Mouse (Mus musculus): ENCODE measurements at regions not wholly inside any gene's neighbourhood (a gene's known extent, or its start where the extent isn't known, plus 50 kb on each side); places are given as distances from the start of the nearest gene placed in this dataset.

- DNase-seq (ENCODE audit: low spot score): no peak
- WGBS: 32% methylated on average over 9 of the region's 9 CpGs
- H3K27me3 ChIP-seq (ENCODE audit: low read depth, poor library complexity, severe bottlenecking): no peaks in the 10 kb centered on the region
- no peaks in the 10 kb centered on the region for H3K9me3 ChIP-seq (replicated peaks)
- peaks cover 17% of the 10 kb centered on the region; the same call in 1 of the 2 replicates for H3K4me1 ChIP-seq
- H3K4me3 ChIP-seq: no peak overlapping the region
- H3K36me3 ChIP-seq: no peaks in the 10 kb centered on the region
- H3K27ac ChIP-seq (replicated peaks): 0 out of 2 replicates have a peak overlapping the region, but pooled peaks have one; percentile 19
Measured at GRCm38 (mm10) chr2:30525295-30525694, 51.3 kb upstream of the Ier5l start.

- 64% methylated on average over 3 of the region's 3 CpGs for WGBS
- Histone ChIP-seq H3K9me3 (replicated peaks) (no peaks in the 10 kb centered on the region), H3K27me3 (ENCODE audit: low read depth, poor library complexity, severe bottlenecking) (no peaks in the 10 kb centered on the region), H3K27ac (replicated peaks) (0 out of 2 replicates have a peak overlapping the region, but pooled peaks have one; percentile 28), H3K4me3 (no peak overlapping the region), H3K4me1 (peaks cover 17% of the 10 kb centered on the region; the same call in 1 of the 2 replicates), H3K36me3 (no peaks in the 10 kb centered on the region)
- no peak for DNase-seq (ENCODE audit: low spot score)
Measured at GRCm38 (mm10) chr2:30525831-30526230, 51.8 kb upstream of the Ier5l start.

GRCm38 (mm10) chr2:30527495-30527894 is 53.5 kb upstream of the Ier5l start:
- 46% methylated on average over 4 of the region's 4 CpGs for WGBS
- DNase-seq (ENCODE audit: low spot score): no peak

DNA sequence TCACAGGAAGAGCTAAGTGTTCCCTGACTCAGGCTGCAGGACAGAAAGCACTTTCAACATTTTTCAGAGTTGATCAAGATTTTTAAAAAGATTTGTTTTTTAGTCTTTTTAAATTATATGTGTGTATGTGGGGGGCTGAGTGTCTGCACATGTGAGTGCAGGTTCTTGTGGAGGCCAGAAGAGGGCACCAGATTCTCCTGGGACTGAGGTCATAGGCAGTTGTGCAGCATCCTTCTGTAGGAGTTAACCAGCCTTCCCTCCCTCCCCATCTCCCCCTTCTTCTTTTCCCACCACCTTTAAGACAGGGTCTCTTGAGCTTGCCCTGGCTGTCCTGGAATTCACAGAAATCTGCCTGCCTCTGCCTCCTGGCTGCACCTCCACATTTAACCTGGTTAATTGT is 58.9 kb upstream of the Ier5l start:
- H3K4me1 ChIP-seq: peaks cover 8% of the 10 kb centered on the region; the same call in 1 of the 2 replicates
- H3K9me3 ChIP-seq (replicated peaks): peaks cover 7% of the 10 kb centered on the region; the same call in 1 of the 2 replicates
- H3K36me3 ChIP-seq: no peaks in the 10 kb centered on the region
- DNase-seq (ENCODE audit: low spot score): no peak
- no peak overlapping the region for H3K27ac ChIP-seq (replicated peaks)
- no peak overlapping the region for H3K4me3 ChIP-seq
- H3K27me3 ChIP-seq (ENCODE audit: low read depth, poor library complexity, severe bottlenecking): no peaks in the 10 kb centered on the region

More at GRCm38 (mm10) chr2:30527495-30527894, 53.5 kb upstream of the Ier5l start:
- no peaks in the 10 kb centered on the region for H3K27me3 ChIP-seq (ENCODE audit: low read depth, poor library complexity, severe bottlenecking)
- no peak overlapping the region for H3K4me3 ChIP-seq
- H3K36me3 ChIP-seq: no peaks in the 10 kb centered on the region
- H3K4me1 ChIP-seq: peaks cover 17% of the 10 kb centered on the region; the same call in 1 of the 2 replicates
- H3K9me3 ChIP-seq (replicated peaks): no peaks in the 10 kb centered on the region
- no peak overlapping the region for H3K27ac ChIP-seq (replicated peaks)

- WGBS: 95% methylated on average over 6 of the region's 6 CpGs
- peaks cover 7% of the 10 kb centered on the region; the same call in 1 of the 2 replicates for H3K9me3 ChIP-seq (replicated peaks)
- no peak for DNase-seq (ENCODE audit: low spot score)
- peaks cover 8% of the 10 kb centered on the region; the same call in 1 of the 2 replicates for H3K4me1 ChIP-seq
- H3K27me3 ChIP-seq (ENCODE audit: low read depth, poor library complexity, severe bottlenecking): no peaks in the 10 kb centered on the region
- H3K36me3 ChIP-seq: no peaks in the 10 kb centered on the region
- no peak overlapping the region for H3K27ac ChIP-seq (replicated peaks)
- no peak overlapping the region for H3K4me3 ChIP-seq
Measured at GRCm38 (mm10) chr2:30533367-30533766, 59.3 kb upstream of the Ier5l start.

DNA sequence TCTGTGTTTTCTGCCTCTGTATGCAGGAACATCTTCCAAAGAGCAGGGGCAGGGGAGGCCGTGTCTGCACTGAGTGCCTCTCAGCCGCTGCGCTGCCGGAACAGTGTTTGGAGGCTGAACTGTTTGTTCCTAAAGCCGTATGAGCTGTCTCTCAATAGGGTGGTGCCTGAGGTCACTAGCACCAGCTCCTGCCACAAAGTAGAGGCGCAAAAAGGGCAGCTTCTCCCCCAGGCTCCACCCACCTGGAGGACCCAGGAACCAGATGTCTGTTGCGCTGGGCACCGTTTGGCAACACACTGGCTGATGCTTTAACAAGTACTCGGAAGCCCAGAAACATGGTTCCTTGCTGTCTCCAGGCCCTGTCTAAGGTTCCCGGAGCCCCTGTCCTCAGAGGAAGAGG is 60.4 kb upstream of the Cstad start:
- Histone ChIP-seq H3K27me3 (ENCODE audit: low read depth, poor library complexity, severe bottlenecking) (no peaks in the 10 kb centered on the region), H3K27ac (replicated peaks) (peak overlapping the region; percentile 47), H3K4me1 (peaks cover 12% of the 10 kb centered on the region; the same call in 1 of the 2 replicates), H3K9me3 (replicated peaks) (peaks cover 7% of the 10 kb centered on the region; the same call in 1 of the 2 replicates), H3K4me3 (no peak overlapping the region), H3K36me3 (no peaks in the 10 kb centered on the region)
- no peak for DNase-seq (ENCODE audit: low spot score)
- WGBS: 56% methylated on average over 10 of the region's 10 CpGs

- Histone ChIP-seq H3K4me1 (peaks cover 39% of the 10 kb centered on the region), H3K36me3 (no peaks in the 10 kb centered on the region), H3K9me3 (replicated peaks) (no peaks in the 10 kb centered on the region), H3K4me3 (no peak overlapping the region), H3K27me3 (ENCODE audit: low read depth, poor library complexity, severe bottlenecking) (peaks cover 14% of the 10 kb centered on the region; the same call in 1 of the 2 replicates), H3K27ac (replicated peaks) (no peak overlapping the region)
- DNase-seq (ENCODE audit: low spot score): no peak
- 81% methylated on average over 1 of the region's 1 CpGs for WGBS
Measured at GRCm38 (mm10) chr2:30539305-30539704, 55.5 kb upstream of the Cstad start.

GRCm38 (mm10) chr2:30541541-30541940 is 53.3 kb upstream of the Cstad start:
- no peak for DNase-seq (ENCODE audit: low spot score)
- WGBS: 78% methylated on average over 4 of the region's 4 CpGs
- Histone ChIP-seq H3K4me3 (no peak overlapping the region), H3K27me3 (ENCODE audit: low read depth, poor library complexity, severe bottlenecking) (peaks cover 29% of the 10 kb centered on the region), H3K9me3 (replicated peaks) (no peaks in the 10 kb centered on the region), H3K4me1 (peaks cover 54% of the 10 kb centered on the region), H3K36me3 (no peaks in the 10 kb centered on the region), H3K27ac (replicated peaks) (peak overlapping the region; percentile 80)

- H3K4me3 ChIP-seq: peak overlapping the region; percentile 37
- peak overlapping the region; percentile 77 for H3K27ac ChIP-seq (replicated peaks)
- H3K27me3 ChIP-seq (ENCODE audit: low read depth, poor library complexity, severe bottlenecking): peaks cover 40% of the 10 kb centered on the region
- WGBS: 3% methylated on average over 35 of the region's 35 CpGs
- peak; percentile 96 for DNase-seq (ENCODE audit: low spot score)
- H3K36me3 ChIP-seq: no peaks in the 10 kb centered on the region
- peaks cover 63% of the 10 kb centered on the region for H3K4me1 ChIP-seq
- 0 out of 2 replicates have a peak, but pooled peaks cover 10% of the 10 kb centered on the region for H3K9me3 ChIP-seq (replicated peaks)
Measured at GRCm38 (mm10) chr2:30544782-30545435, 49.9 kb upstream of the Cstad start.
